Mouse (Mus musculus): ENCODE results near the gene Klhdc2. TPM values are rescaled to one million over a fixed set of nuclear protein-coding genes. Genes with fewer than 3 reads are reported as not detected.

Klhdc2 gene
- 135 and 144 TPM in 2 replicates for polyA plus RNA-seq (2015; fragmentation: Nextera tagmentation; extraction: Ambion mirVana)

DNA sequence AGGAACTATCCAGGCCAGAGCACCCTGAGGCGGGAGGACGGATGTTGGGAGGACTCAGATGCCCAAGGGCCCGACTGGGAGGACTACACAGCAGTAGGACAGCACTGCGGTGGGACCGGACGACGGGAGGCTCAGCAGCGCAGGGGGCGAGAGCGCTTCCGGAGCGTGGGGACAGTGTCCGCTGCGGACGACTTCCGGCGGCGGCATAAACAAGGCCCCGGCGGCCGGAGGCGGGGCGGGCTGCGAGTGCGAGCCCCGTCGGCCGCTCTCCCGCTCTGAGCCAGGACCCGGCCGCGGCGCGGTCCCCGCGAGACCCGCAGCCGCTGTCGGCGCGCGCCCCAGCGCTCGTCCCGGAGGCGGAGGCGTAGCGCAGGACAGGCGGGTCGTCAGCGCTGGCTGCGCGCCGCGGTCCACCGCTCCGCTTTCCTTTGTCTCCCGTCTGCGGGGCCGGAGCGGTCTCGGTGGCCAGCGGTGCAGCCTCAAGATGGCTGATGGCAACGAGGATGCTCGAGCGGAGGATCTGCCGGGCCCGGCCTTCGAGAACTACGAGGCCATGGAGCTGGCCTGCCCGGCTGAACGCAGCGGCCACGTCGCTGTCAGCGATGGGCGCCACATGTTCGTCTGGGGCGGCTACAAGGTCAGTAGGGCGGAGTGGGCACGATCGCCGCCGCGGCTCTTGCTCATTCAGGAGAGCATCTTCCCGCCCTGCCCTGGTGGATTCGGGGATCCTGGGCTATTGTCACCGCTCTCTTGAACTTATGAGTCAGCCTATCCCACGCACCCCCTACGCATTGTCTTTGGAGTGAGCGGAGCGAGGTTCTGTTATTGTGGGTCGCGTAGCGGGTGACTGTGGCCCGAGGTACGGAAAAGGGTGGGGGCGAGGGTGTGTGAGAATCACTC is at the start of gene Klhdc2:
Klhdc2 (plus strand) TSS at position 171 of the 900 bp plus-strand sequence.

DNA sequence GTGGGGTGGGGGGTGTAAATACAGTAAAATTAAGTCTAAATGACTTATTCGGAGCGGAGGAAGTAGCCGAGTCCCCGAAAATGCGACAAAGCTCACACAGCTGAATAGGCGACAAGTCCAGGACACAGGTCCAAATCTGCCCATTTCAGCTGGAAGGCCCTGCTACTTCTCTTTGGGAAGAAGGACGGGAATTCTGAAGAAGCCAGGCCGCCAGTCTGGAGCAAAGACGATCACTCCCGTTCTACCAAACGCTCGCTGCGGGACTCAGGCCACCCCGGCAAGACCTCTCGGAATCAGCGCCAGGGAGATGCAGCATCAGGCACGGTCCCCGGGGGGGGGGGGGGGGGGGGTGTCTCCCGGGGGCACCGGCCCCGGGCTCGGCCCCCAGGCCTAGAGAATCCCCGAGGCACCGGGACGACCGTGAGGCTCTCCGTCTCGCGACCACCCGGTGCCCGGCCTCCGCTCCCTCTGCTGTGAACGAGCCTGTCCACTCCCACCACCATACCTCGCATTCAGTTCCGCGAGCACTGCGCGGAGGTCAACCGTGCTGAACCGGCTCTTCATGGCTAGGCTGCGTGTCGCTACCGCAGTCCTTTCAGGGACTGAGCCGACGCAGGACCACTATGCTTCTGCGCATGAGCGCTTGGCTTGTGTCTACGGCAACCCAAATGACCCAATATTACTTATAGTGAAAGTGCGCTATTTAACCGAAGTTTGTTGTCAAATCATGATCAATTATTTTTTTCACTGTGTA is 60.2 kb downstream of the Klhdc2 start, which contains the start of gene Nemf:
Nemf (minus strand) TSS at position 620 of the 754 bp plus-strand sequence.

Other genes with a start within 250 kb of the Klhdc2 start
- 2,181 and 2,681 TPM in 2 replicates for gene Rps29, start 137.5 kb upstream of the Klhdc2 start, polyA plus RNA-seq (2015; fragmentation: Nextera tagmentation; extraction: Ambion mirVana)
- 7.7 and 9.0 TPM in 2 replicates for gene Lrr1, start 127.9 kb upstream of the Klhdc2 start, polyA plus RNA-seq (2015; fragmentation: Nextera tagmentation; extraction: Ambion mirVana)
- 1,088 and 1,116 TPM in 2 replicates for gene Rpl36al, start 112.6 kb upstream of the Klhdc2 start, polyA plus RNA-seq (2015; fragmentation: Nextera tagmentation; extraction: Ambion mirVana)
- gene Mgat2, start 112.5 kb upstream of the Klhdc2 start, polyA plus RNA-seq (2015; fragmentation: Nextera tagmentation; extraction: Ambion mirVana), result 66.5 and 81.9 TPM in 2 replicates
- 8.2 and 10.2 TPM in 2 replicates for gene Gm49383, start 99.6 kb upstream of the Klhdc2 start, polyA plus RNA-seq (2015; fragmentation: Nextera tagmentation; extraction: Ambion mirVana)
- 3.0 and 7.4 TPM in 2 replicates for gene Dnaaf2, start 98.3 kb upstream of the Klhdc2 start, polyA plus RNA-seq (2015; fragmentation: Nextera tagmentation; extraction: Ambion mirVana)
- 6.6 and 8.1 TPM in 2 replicates for gene Gm49384, start 92.4 kb upstream of the Klhdc2 start, polyA plus RNA-seq (2015; fragmentation: Nextera tagmentation; extraction: Ambion mirVana)
- 8.6 and 11.1 TPM in 2 replicates for gene Pole2, start 68.5 kb upstream of the Klhdc2 start, polyA plus RNA-seq (2015; fragmentation: Nextera tagmentation; extraction: Ambion mirVana)
- gene Klhdc1, start 55.5 kb upstream of the Klhdc2 start, polyA plus RNA-seq (2015; fragmentation: Nextera tagmentation; extraction: Ambion mirVana), result 37.6 and 40.8 TPM in 2 replicates
- gene Nemf, start 60.5 kb downstream of the Klhdc2 start, polyA plus RNA-seq (2015; fragmentation: Nextera tagmentation; extraction: Ambion mirVana), result 49.3 and 77.3 TPM in 2 replicates
- 82.0 and 82.7 TPM in 2 replicates for gene Arf6, start 75.5 kb downstream of the Klhdc2 start, polyA plus RNA-seq (2015; fragmentation: Nextera tagmentation; extraction: Ambion mirVana)
- gene Gm9887, start 75.8 kb downstream of the Klhdc2 start, polyA plus RNA-seq (2015; fragmentation: Nextera tagmentation; extraction: Ambion mirVana), result 1.4 and 1.9 TPM in 2 replicates

Data from adrenal gland, postnatal 0 days (tissue).